Mouse (Mus musculus) embryonic stem cell, embryonic (primary cell): ENCODE data around the gene Olfr69.
"Not testable (repeated sequence)": the region's sequence is repeated elsewhere in the genome, so short reads cannot be mapped to it uniquely, and the experiment has no call there.

Experiments used
- CTCF ChIA-PET, 4 experiments: fragments of 300-600 bp in 2 of 4; fragments of 350-600 bp in 2 of 4; sonication (Branson Sonifier 250); formaldehyde crosslinking; loops; one replicate each; lab custom pipeline; 2022; ENCODE audit warnings: inconsistent platforms in 2 of 4; lab: Charles Lee
- POLR2A ChIA-PET, 4 experiments: fragments of 300-600 bp in 2 of 4; fragments of 350-600 bp in 2 of 4; sonication (Branson Sonifier 250); formaldehyde crosslinking; loops; one replicate each; lab custom pipeline; 2022; ENCODE audit warnings: antibody characterized with exemption in 4 of 4, inconsistent platforms in 1 of 4; lab: Charles Lee

Olfr69 gene

DNA sequence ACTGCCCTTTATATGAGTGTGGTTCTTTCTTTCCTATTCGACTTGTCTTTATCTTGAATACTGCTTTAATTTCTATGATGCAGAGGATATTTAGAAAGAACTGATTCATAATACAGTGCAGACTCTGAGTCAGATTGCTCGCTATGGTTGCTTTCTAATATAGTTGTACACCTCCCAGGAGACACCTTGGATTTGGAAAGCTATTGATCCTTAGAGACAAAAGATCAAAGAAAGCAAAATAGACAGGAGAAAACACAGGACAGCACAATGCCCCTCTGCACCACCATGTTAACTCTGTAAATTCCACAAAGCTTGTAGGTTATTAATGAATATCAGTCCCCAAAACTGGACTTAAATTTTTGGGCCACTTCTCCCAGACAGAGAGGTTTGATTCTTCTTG lies 26.6 kb downstream of the Olfr69 start, which contains the start of gene Olfr629:
Gene Olfr629 (minus strand): TSS at position 101 of the 400 bp plus-strand sequence.
- ChIA-PET POLR2A (no interaction called here), CTCF (no interaction called here)

DNA sequence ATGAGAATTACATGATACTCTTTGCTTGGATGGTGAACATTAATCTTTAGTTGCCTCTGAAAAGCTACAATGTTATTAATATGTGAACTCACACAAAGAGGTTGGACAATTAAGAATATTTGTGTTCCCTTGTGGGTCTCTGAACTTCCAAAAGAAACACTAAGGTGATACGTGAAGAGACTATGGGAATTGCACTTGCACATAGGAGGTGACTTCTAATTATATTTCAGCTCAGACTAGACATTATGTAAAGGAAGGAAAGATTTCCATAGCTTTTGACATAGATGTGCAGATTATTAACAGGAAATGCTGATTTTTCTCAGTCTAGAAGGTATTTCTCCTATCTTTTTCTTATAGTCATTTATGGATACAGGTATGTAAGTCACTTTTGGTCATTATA lies 41.3 kb downstream of the Olfr69 start, which contains the start of gene Olfr628:
Gene Olfr628 (plus strand): TSS at position 301 of the 400 bp plus-strand sequence.
- CTCF ChIA-PET, result no interaction called here
- POLR2A ChIA-PET, result no interaction called here

DNA sequence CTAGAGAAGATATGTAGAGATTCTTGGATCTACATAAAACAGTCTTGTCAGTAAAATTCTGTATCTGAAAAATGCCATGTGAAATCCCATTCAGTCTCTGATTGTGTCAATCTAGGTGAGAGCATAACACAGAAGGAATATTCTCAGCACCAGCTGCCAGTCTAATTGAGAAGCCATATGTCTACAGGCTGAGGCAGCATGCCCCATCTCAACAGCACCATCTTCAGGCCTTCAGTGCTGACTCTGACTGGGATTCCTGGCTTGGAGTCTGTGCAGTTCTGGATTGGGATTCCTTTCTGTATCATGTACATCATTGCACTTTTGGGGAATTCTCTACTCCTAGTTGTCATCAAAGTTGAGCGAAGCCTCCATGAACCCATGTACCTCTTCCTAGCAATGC lies 55.0 kb downstream of the Olfr69 start:
- CTCF ChIA-PET, POLR2A ChIA-PET: not testable (repeated sequence)
